In genomic region chr19:23987291-23987690, GRCm38 (mm10) we compare ENCODE assay signal across 17 mouse cellular contexts. TPM values are rescaled to one million over a fixed set of nuclear protein-coding genes. Genes with fewer than 3 reads are reported as not detected.
A peak's percentile ranks its signal among the peaks of the same experiment; 100 is the strongest.
DNase-seq lines count a peak whose midpoint lies in the region; ATAC-seq and TF ChIP-seq lines count a peak whose summit lies in the region.
"Had no signal": no experiment of that assay in that cellular context is flagged by ENCODE, and none has a peak within 500 bp of the region (broad histone marks: within the 10 kb centered on the region; RNA-seq: fewer than 3 reads in every experiment).

No protein-coding gene starts in this region.

- H3K4me3 ChIP-seq in heart, postnatal 0 days (ENCODE audit: low read depth, low read length) = no peak overlapping the region
- H3K4me3 ChIP-seq: hindbrain, embryonic 15.5 days; limb, embryonic 15.5 days; midbrain, embryonic 12.5 days had no signal

- intact Hi-C loops in heart, postnatal 25 days (cut with DNase I) = no loop called here

- 0 out of 2 replicates have a peak, but pooled peaks cover 8% of the 10 kb centered on the region for H3K4me1 ChIP-seq in heart, postnatal 0 days (ENCODE audit: control insufficient read depth, insufficient read depth)
- H3K4me1 ChIP-seq: hindbrain, embryonic 15.5 days; limb, embryonic 15.5 days; midbrain, embryonic 12.5 days had no signal

- H3K9ac ChIP-seq in heart, postnatal 0 days (replicated peaks; ENCODE audit: low read depth, low read length) = no peak overlapping the region
- H3K9ac ChIP-seq: hindbrain, embryonic 15.5 days; limb, embryonic 15.5 days; midbrain, embryonic 12.5 days had no signal

- no peak overlapping the region for H3K4me2 ChIP-seq in heart, postnatal 0 days (ENCODE audit: low read depth, low read length)
- H3K4me2 ChIP-seq: hindbrain, embryonic 15.5 days; limb, embryonic 15.5 days; midbrain, embryonic 12.5 days had no signal

- H3K36me3 ChIP-seq in heart, postnatal 0 days (replicated peaks; ENCODE audit: control insufficient read depth, insufficient read depth, low read length) = peaks cover 23% of the 10 kb centered on the region
- H3K36me3 ChIP-seq: limb, embryonic 15.5 days; midbrain, embryonic 12.5 days had no signal

- H3K27me3 ChIP-seq in heart, postnatal 0 days (ENCODE audit: control insufficient read depth, insufficient read depth, low read length) = no peaks in the 10 kb centered on the region
- H3K27me3 ChIP-seq: hindbrain, embryonic 15.5 days; limb, embryonic 15.5 days; midbrain, embryonic 12.5 days had no signal

- no peak for TF ChIP-seq EP300 in heart, postnatal 0 days (IDR thresholded peaks at IDR 0.05; ENCODE audit: low read depth)

- ATAC-seq in heart, postnatal 0 days (ENCODE audit: insufficient read depth, low read depth) = peak; percentile 14; the same call in 1 of the 2 replicates
- ATAC-seq in frontal cortex, adult (ENCODE audit: low TSS enrichment) = no peak

- no peaks in the 10 kb centered on the region for H3K9me3 ChIP-seq in heart, postnatal 0 days (replicated peaks; ENCODE audit: control insufficient read depth, low read length)
- H3K9me3 ChIP-seq: hindbrain, embryonic 15.5 days; limb, embryonic 15.5 days; midbrain, embryonic 12.5 days had no signal

- peak overlapping the region; percentile 61 for H3K27ac ChIP-seq in heart, postnatal 0 days (ENCODE audit: low read depth)
- H3K27ac ChIP-seq: hindbrain, embryonic 15.5 days; limb, embryonic 15.5 days; midbrain, embryonic 12.5 days; stomach, postnatal 0 days had no signal

- no peak for TF ChIP-seq CTCF in heart, postnatal 0 days (IDR thresholded peaks at IDR 0.05; ENCODE audit: low read depth)

- DNase-seq in heart, adult 11 months = peak; percentile 94
- DNase-seq in heart, postnatal 25 days (ENCODE audit: low spot score) = no peak
- peak; percentile 86 for DNase-seq in 3T3-L1 (ENCODE audit: low read depth, low spot score)
- peak; percentile 74 for DNase-seq in fibroblast of lung, adult 2 months (ENCODE audit: low read depth)
- DNase-seq in heart, postnatal 0 days (ENCODE audit: low spot score) = peak; percentile 41
- DNase-seq in layer of hippocampus, adult 11-12 months (ENCODE audit: low spot score) = no peak
- DNase-seq: cerebellum, adult 9-11 months; kidney, adult 11 months; kidney, postnatal 36 days; right cerebral cortex, postnatal 14 days; thymus, postnatal 14 days had no signal

- 20% methylated on average over 2 of the region's 2 CpGs for WGBS in heart, postnatal 0 days

RNA-seq across cellular contexts. Expression of gene Fam189a2, which starts 43.5 kb away (rescaled TPM):
- total RNA-seq in heart, postnatal 25 days (2021) = 10 to 100 TPM; 49.6 to 53.1 TPM
- 98.9 and 100 TPM in 2 replicates for total RNA-seq in heart, postnatal 0 days (2014; rRNA removed; ENCODE audit: low replicate concordance)
- polyA plus RNA-seq in heart, postnatal 0 days (2015; fragmentation: Nextera tagmentation; extraction: Ambion mirVana) = 7.7 and 8.3 TPM in 2 replicates
- total RNA-seq: granulocyte monocyte progenitor cell, adult 5-6 weeks had no signal

Comparison
In these comparisons a context has a peak if more than half of its experiments do, and no peak if none do; other contexts are left out.
1. DNase-seq: peak in heart, adult 11 months (single experiment), 3T3-L1 (single experiment), fibroblast of lung, adult 2 months (single experiment) and heart, postnatal 0 days (single experiment); none in heart, postnatal 25 days (single experiment) and layer of hippocampus, adult 11-12 months (single experiment).